Mouse (Mus musculus) bone marrow, adult 2 months (tissue): Measurements from ENCODE around the gene B3galt1.

Experiments
- CTCF ChIP-seq: fragments of 200-500 bp; IDR thresholded peaks from 2 replicates; pipeline ENCODE4 v1.5.1; 2011; ENCODE audit warnings: low read length, control low read depth; ENCODE audit not compliant: control insufficient read depth, insufficient read depth
- POLR2A ChIP-seq: fragments of 200-500 bp; IDR thresholded peaks from 2 replicates; pipeline ENCODE4 v1.6.1; 2011; ENCODE audit warnings: low read depth, mild to moderate bottlenecking, control low read depth, low read length, borderline replicate concordance; ENCODE audit not compliant: control insufficient read depth

- TF ChIP-seq POLR2A (no peak), CTCF (no peak)
Measured at GRCm38 (mm10) chr2:68086101-68086500, 520.4 kb downstream of the B3galt1 start.
